Mouse (Mus musculus): ENCODE data around the gene Adgrd1. TPM values are rescaled to one million over a fixed set of nuclear protein-coding genes. Genes with fewer than 3 reads are reported as not detected.
A peak's percentile ranks its signal among the peaks of the same experiment; 100 is the strongest.

Gene Adgrd1
- polyA plus RNA-seq, 1 experiment from 2014 or later = 1.7 TPM

GRCm38 (mm10) chr5:129085153-129085552, 11.4 kb upstream of the Adgrd1 start:
- no peaks in the 10 kb centered on the region for H3K9me3 ChIP-seq (ENCODE audit: low read length)
- ATAC-seq (ENCODE audit: low FRiP score, low TSS enrichment) = no peak

GRCm38 (mm10) chr5:129092345-129093065, 4.0 kb upstream of the Adgrd1 start:
- H3K27me3 ChIP-seq (ENCODE audit: insufficient read depth, low read length) = 0 out of 2 replicates have a peak, but pooled peaks cover 2% of the 10 kb centered on the region
- WGBS = 42% methylated on average over 10 of the region's 10 CpGs
- no peaks in the 10 kb centered on the region for H3K9me3 ChIP-seq (ENCODE audit: low read length)
- ATAC-seq (ENCODE audit: low FRiP score, low TSS enrichment) = peak; percentile 46; the same call in 1 of the 2 replicates
- H3K36me3 ChIP-seq (ENCODE audit: insufficient read depth, low read length) = no peaks in the 10 kb centered on the region
- no peak overlapping the region for H3K4me2 ChIP-seq (replicated peaks; ENCODE audit: low read depth, low read length)
- peaks cover 22% of the 10 kb centered on the region for H3K4me1 ChIP-seq (ENCODE audit: insufficient read depth, low read length)
- H3K27ac ChIP-seq (ENCODE audit: low read length) = no peak overlapping the region
- no peak overlapping the region for H3K9ac ChIP-seq (replicated peaks; ENCODE audit: low read length)
- H3K4me3 ChIP-seq (ENCODE audit: low read length) = no peak overlapping the region

More at GRCm38 (mm10) chr5:129085153-129085552, 11.4 kb upstream of the Adgrd1 start:
- H3K4me2 ChIP-seq (replicated peaks; ENCODE audit: low read depth, low read length) = no peak overlapping the region
- 0 out of 2 replicates have a peak, but pooled peaks cover 2% of the 10 kb centered on the region for H3K27me3 ChIP-seq (ENCODE audit: insufficient read depth, low read length)
- 89% methylated on average over 10 of the region's 10 CpGs for WGBS
- H3K9ac ChIP-seq (replicated peaks; ENCODE audit: low read length) = no peak overlapping the region
- peaks cover 5% of the 10 kb centered on the region; the same call in 1 of the 2 replicates for H3K4me1 ChIP-seq (ENCODE audit: insufficient read depth, low read length)
- no peak overlapping the region for H3K4me3 ChIP-seq (ENCODE audit: low read length)
- no peak overlapping the region for H3K27ac ChIP-seq (ENCODE audit: low read length)
- H3K36me3 ChIP-seq (ENCODE audit: insufficient read depth, low read length) = no peaks in the 10 kb centered on the region

- Histone ChIP-seq H3K4me3 (ENCODE audit: low read length) (no peak overlapping the region), H3K4me2 (replicated peaks; ENCODE audit: low read depth, low read length) (no peak overlapping the region), H3K9me3 (ENCODE audit: low read length) (no peaks in the 10 kb centered on the region), H3K27ac (ENCODE audit: low read length) (no peak overlapping the region), H3K9ac (replicated peaks; ENCODE audit: low read length) (no peak overlapping the region), H3K36me3 (ENCODE audit: insufficient read depth, low read length) (no peaks in the 10 kb centered on the region), H3K4me1 (ENCODE audit: insufficient read depth, low read length) (peaks cover 22% of the 10 kb centered on the region), H3K27me3 (ENCODE audit: insufficient read depth, low read length) (0 out of 2 replicates have a peak, but pooled peaks cover 2% of the 10 kb centered on the region)
- 47% methylated on average over 4 of the region's 4 CpGs for WGBS
- no peak for ATAC-seq (ENCODE audit: low FRiP score, low TSS enrichment)
Observed at GRCm38 (mm10) chr5:129093158-129093557, 3.4 kb upstream of the Adgrd1 start.

- WGBS = 36% methylated on average over 5 of the region's 5 CpGs
- H3K27ac ChIP-seq (ENCODE audit: low read length) = no peak overlapping the region
- H3K4me3 ChIP-seq (ENCODE audit: low read length) = no peak overlapping the region
- no peak for ATAC-seq (ENCODE audit: low FRiP score, low TSS enrichment)
- no peak overlapping the region for H3K4me2 ChIP-seq (replicated peaks; ENCODE audit: low read depth, low read length)
- no peak overlapping the region for H3K9ac ChIP-seq (replicated peaks; ENCODE audit: low read length)
- H3K36me3 ChIP-seq (ENCODE audit: insufficient read depth, low read length) = no peaks in the 10 kb centered on the region
- peaks cover 22% of the 10 kb centered on the region for H3K4me1 ChIP-seq (ENCODE audit: insufficient read depth, low read length)
- no peaks in the 10 kb centered on the region for H3K9me3 ChIP-seq (ENCODE audit: low read length)
- H3K27me3 ChIP-seq (ENCODE audit: insufficient read depth, low read length) = no peaks in the 10 kb centered on the region
Observed at GRCm38 (mm10) chr5:129094236-129094635, 2.3 kb upstream of the Adgrd1 start.

- Histone ChIP-seq H3K9ac (replicated peaks; ENCODE audit: low read length) (no peak overlapping the region), H3K27ac (ENCODE audit: low read length) (no peak overlapping the region), H3K27me3 (ENCODE audit: insufficient read depth, low read length) (no peaks in the 10 kb centered on the region), H3K4me1 (ENCODE audit: insufficient read depth, low read length) (no peaks in the 10 kb centered on the region), H3K36me3 (ENCODE audit: insufficient read depth, low read length) (no peaks in the 10 kb centered on the region), H3K4me3 (ENCODE audit: low read length) (no peak overlapping the region), H3K9me3 (ENCODE audit: low read length) (no peaks in the 10 kb centered on the region), H3K4me2 (replicated peaks; ENCODE audit: low read depth, low read length) (no peak overlapping the region)
- 18% methylated on average over 4 of the region's 4 CpGs for WGBS
- ATAC-seq (ENCODE audit: low FRiP score, low TSS enrichment) = peak; percentile 66
Observed at GRCm38 (mm10) chr5:129104043-129104442, 7.5 kb downstream of the Adgrd1 start.

- no peaks in the 10 kb centered on the region for H3K27me3 ChIP-seq (ENCODE audit: insufficient read depth, low read length)
- H3K4me3 ChIP-seq (ENCODE audit: low read length) = no peak overlapping the region
- no peak for ATAC-seq (ENCODE audit: low FRiP score, low TSS enrichment)
- no peaks in the 10 kb centered on the region for H3K4me1 ChIP-seq (ENCODE audit: insufficient read depth, low read length)
- no peak overlapping the region for H3K27ac ChIP-seq (ENCODE audit: low read length)
- no peaks in the 10 kb centered on the region for H3K36me3 ChIP-seq (ENCODE audit: insufficient read depth, low read length)
- no peak overlapping the region for H3K9ac ChIP-seq (replicated peaks; ENCODE audit: low read length)
- WGBS = 56% methylated on average over 7 of the region's 8 CpGs
- no peak overlapping the region for H3K4me2 ChIP-seq (replicated peaks; ENCODE audit: low read depth, low read length)
- H3K9me3 ChIP-seq (ENCODE audit: low read length) = no peaks in the 10 kb centered on the region
Observed at GRCm38 (mm10) chr5:129111729-129112128, 15.2 kb downstream of the Adgrd1 start.

GRCm38 (mm10) chr5:129113741-129114476, 17.4 kb downstream of the Adgrd1 start:
- Histone ChIP-seq H3K36me3 (ENCODE audit: insufficient read depth, low read length) (no peaks in the 10 kb centered on the region), H3K4me1 (ENCODE audit: insufficient read depth, low read length) (no peaks in the 10 kb centered on the region), H3K27ac (ENCODE audit: low read length) (no peak overlapping the region), H3K9ac (replicated peaks; ENCODE audit: low read length) (no peak overlapping the region), H3K4me2 (replicated peaks; ENCODE audit: low read depth, low read length) (no peak overlapping the region), H3K9me3 (ENCODE audit: low read length) (no peaks in the 10 kb centered on the region), H3K4me3 (ENCODE audit: low read length) (no peak overlapping the region), H3K27me3 (ENCODE audit: insufficient read depth, low read length) (no peaks in the 10 kb centered on the region)
- ATAC-seq (ENCODE audit: low FRiP score, low TSS enrichment) = no peak
- WGBS = 68% methylated on average over 13 of the region's 13 CpGs

GRCm38 (mm10) chr5:129116299-129116698, 19.7 kb downstream of the Adgrd1 start:
- no peaks in the 10 kb centered on the region for H3K27me3 ChIP-seq (ENCODE audit: insufficient read depth, low read length)
- no peak overlapping the region for H3K27ac ChIP-seq (ENCODE audit: low read length)
- H3K4me2 ChIP-seq (replicated peaks; ENCODE audit: low read depth, low read length) = no peak overlapping the region
- 81% methylated on average over 8 of the region's 8 CpGs for WGBS
- no peaks in the 10 kb centered on the region for H3K4me1 ChIP-seq (ENCODE audit: insufficient read depth, low read length)
- no peak overlapping the region for H3K4me3 ChIP-seq (ENCODE audit: low read length)
- H3K9me3 ChIP-seq (ENCODE audit: low read length) = no peaks in the 10 kb centered on the region
- H3K36me3 ChIP-seq (ENCODE audit: insufficient read depth, low read length) = no peaks in the 10 kb centered on the region
- ATAC-seq (ENCODE audit: low FRiP score, low TSS enrichment) = no peak
- no peak overlapping the region for H3K9ac ChIP-seq (replicated peaks; ENCODE audit: low read length)

- Histone ChIP-seq H3K4me2 (replicated peaks; ENCODE audit: low read depth, low read length) (no peak overlapping the region), H3K4me3 (ENCODE audit: low read length) (no peak overlapping the region), H3K4me1 (ENCODE audit: insufficient read depth, low read length) (no peaks in the 10 kb centered on the region), H3K27ac (ENCODE audit: low read length) (no peak overlapping the region), H3K36me3 (ENCODE audit: insufficient read depth, low read length) (no peaks in the 10 kb centered on the region), H3K9me3 (ENCODE audit: low read length) (no peaks in the 10 kb centered on the region), H3K9ac (replicated peaks; ENCODE audit: low read length) (no peak overlapping the region), H3K27me3 (ENCODE audit: insufficient read depth, low read length) (no peaks in the 10 kb centered on the region)
- 74% methylated on average over 4 of the region's 4 CpGs for WGBS
- ATAC-seq (ENCODE audit: low FRiP score, low TSS enrichment) = no peak
Observed at GRCm38 (mm10) chr5:129117593-129118113, 21.1 kb downstream of the Adgrd1 start.

GRCm38 (mm10) chr5:129118523-129118922, 22.0 kb downstream of the Adgrd1 start:
- Histone ChIP-seq H3K4me1 (ENCODE audit: insufficient read depth, low read length) (no peaks in the 10 kb centered on the region), H3K9me3 (ENCODE audit: low read length) (no peaks in the 10 kb centered on the region), H3K27ac (ENCODE audit: low read length) (no peak overlapping the region), H3K36me3 (ENCODE audit: insufficient read depth, low read length) (no peaks in the 10 kb centered on the region), H3K4me2 (replicated peaks; ENCODE audit: low read depth, low read length) (no peak overlapping the region), H3K27me3 (ENCODE audit: insufficient read depth, low read length) (no peaks in the 10 kb centered on the region), H3K4me3 (ENCODE audit: low read length) (no peak overlapping the region), H3K9ac (replicated peaks; ENCODE audit: low read length) (no peak overlapping the region)
- no peak for ATAC-seq (ENCODE audit: low FRiP score, low TSS enrichment)
- 44% methylated on average over 7 of the region's 7 CpGs for WGBS
